Mouse (Mus musculus): ENCODE data around the gene Ryr2.

The Ryr2 gene

GRCm38 (mm10) chr13:12037241-12037640, 69.5 kb downstream of the Ryr2 start:
- no peak for DNase-seq (ENCODE audit: low read depth, low spot score)

DNA sequence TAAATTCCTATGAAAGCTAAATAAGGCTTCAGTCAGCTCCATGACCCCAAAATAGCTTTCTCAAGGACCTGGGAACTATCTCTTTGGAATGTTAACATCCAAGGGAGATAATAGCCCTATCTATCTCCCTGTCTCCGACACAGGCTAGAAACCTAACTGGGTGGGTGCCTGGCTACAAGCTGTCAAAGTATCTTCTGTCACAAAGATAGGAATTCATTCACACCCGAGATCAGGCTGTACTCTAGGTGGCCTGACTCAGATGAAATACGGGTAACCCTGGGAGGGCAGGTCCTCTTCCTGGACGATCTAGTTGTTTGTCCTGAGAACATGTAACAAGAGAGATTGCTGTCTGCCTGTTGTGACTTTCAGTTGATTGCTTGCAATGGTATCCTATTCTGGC, 69.9 kb downstream of the Ryr2 start:
- DNase-seq (ENCODE audit: low read depth, low spot score): no peak

- no peak for DNase-seq (ENCODE audit: low read depth, low spot score)
These were observed 72.8 kb downstream of the Ryr2 start for GRCm38 (mm10) chr13:12033914-12034313.

DNA sequence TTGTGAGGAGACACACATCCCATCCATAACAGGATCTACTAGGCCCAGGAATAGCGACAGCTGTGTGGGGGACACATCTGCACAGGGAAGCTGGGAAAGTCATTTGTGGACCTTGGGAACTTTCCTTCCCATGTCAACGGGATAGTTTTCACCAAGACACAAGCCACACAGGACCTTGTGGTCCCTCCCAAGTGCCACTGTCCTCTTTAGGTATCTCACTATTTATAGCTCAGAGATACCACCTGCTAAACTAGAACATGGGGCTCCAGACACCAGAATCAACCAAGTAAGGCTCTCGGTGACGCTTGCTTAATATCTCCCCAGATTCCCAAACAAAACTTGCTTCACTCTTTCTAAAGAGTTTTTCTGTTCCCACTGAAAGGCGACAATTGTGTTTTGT, 73.5 kb downstream of the Ryr2 start:
- DNase-seq (ENCODE audit: low read depth, low spot score): no peak

- no peak for DNase-seq (ENCODE audit: low read depth, low spot score)
These were observed 76.9 kb downstream of the Ryr2 start for GRCm38 (mm10) chr13:12029841-12030240.

- DNase-seq (ENCODE audit: low read depth, low spot score): no peak
These were observed 77.4 kb downstream of the Ryr2 start for GRCm38 (mm10) chr13:12029326-12029725.

DNA sequence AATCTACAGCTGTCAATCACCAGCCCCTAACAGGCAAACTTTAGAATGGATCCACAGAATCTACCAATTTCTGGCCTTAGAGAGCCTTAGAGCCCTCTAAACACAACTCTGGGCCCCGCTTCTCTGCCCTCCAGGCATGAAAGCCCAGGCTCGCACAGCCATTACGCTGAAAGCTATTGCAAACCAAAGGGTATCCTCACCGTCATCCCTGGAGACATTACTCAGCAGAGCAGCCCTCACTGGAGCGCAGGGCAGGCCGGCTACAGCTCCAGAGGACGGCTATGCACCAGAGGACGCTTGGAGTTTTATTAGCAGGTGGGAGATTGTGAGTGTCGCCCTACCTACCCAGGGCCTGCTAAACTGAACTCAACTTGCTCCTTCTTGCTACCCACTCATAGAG, 88.7 kb downstream of the Ryr2 start:
- DNase-seq (ENCODE audit: low read depth, low spot score): no peak

DNA sequence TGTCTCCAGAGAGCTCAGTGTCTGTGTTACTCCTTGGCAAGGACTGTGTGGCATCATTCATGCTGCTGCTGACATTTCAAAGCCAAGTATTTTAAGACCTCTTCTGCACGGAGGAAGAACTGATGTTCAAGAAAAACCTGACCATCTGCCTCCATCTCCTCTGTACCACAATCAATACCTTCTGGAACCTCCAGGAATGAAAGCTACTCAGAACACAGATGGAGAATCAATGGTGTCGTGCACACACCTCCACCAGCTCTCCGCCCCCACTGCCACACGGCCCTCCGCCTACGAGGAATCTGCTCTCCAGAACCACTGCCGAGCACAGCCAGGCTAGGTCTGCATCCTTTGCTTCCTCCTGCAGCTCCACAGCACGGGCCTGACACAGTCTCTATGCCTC, 92.8 kb downstream of the Ryr2 start:
- DNase-seq (ENCODE audit: low read depth, low spot score): no peak

- DNase-seq (ENCODE audit: low read depth, low spot score): no peak
These were observed 97.6 kb downstream of the Ryr2 start for GRCm38 (mm10) chr13:12008995-12009689.

GRCm38 (mm10) chr13:12007579-12007978, 99.2 kb downstream of the Ryr2 start:
- no peak for DNase-seq (ENCODE audit: low read depth, low spot score)

DNA sequence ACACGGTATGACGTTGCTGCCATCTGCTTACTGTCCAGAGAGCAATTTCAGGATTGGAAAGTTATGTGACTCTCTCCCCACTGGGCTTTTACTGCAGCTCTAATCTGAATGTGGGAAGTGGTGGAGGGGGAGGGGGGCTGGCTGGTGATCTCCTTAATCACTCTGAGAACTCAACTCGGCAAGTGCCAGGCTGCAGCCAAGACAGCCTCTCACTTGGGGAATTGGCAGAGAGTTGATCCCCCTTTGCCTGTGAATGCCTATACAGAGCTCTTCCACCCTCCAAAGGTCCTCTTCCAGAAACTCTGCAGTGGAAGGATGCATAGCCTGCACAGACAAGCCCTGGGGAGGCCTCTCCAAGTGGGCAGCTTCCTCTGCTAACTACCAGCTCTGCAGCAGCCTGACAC, 104.9 kb downstream of the Ryr2 start:
- DNase-seq (ENCODE audit: low read depth, low spot score): no peak

DNA sequence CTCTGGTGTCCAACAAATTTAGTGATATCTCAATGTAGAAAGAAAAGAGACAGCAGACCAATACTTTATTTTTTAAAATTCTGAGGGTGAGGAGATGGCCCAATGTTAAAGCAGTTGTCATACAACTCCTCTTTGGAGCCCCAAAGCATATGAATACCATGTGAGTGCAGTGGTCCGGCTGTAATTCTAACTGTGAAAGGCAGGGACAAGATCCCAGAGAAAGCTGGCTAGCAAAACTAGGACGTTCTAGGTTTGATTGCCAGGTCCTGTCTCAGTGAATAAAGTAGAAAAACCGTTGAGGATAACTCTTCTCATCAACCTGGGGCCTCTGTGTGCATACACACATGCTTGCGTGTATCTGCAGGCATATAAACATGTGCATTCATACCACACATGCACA, 106.9 kb downstream of the Ryr2 start:
- no peak for DNase-seq (ENCODE audit: low read depth, low spot score)

- DNase-seq (ENCODE audit: low read depth, low spot score): no peak
These were observed 109.4 kb downstream of the Ryr2 start for GRCm38 (mm10) chr13:11997366-11997765.

- DNase-seq (ENCODE audit: low read depth, low spot score): no peak
These were observed 119.2 kb downstream of the Ryr2 start for GRCm38 (mm10) chr13:11987556-11987955.

DNA sequence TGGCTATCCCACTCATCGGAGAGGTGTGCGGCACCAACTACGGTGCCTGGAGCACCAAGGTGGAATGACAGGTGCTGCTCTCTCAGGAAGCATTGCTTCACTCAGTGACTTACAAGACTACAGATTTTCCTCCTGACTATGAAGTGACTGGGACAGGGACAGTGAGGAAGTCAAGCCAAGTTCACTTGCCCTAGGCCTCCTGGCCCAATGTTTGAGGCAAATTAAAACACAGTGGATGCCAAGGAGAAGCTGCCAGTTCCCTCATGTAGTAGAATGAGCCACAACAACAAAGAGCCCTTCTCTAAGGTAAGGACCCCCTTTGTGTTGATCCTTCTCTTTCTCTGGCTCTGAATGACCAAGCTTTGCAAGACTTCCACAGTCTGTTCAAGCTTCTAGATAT, 121.7 kb downstream of the Ryr2 start:
- no peak for DNase-seq (ENCODE audit: low read depth, low spot score)

- DNase-seq (ENCODE audit: low read depth, low spot score): no peak
These were observed 127.7 kb downstream of the Ryr2 start for GRCm38 (mm10) chr13:11978997-11979396.

GRCm38 (mm10) chr13:11978359-11978758, 128.4 kb downstream of the Ryr2 start:
- DNase-seq (ENCODE audit: low read depth, low spot score): no peak

GRCm38 (mm10) chr13:11977606-11978005, 129.1 kb downstream of the Ryr2 start:
- DNase-seq (ENCODE audit: low read depth, low spot score): no peak

DNA sequence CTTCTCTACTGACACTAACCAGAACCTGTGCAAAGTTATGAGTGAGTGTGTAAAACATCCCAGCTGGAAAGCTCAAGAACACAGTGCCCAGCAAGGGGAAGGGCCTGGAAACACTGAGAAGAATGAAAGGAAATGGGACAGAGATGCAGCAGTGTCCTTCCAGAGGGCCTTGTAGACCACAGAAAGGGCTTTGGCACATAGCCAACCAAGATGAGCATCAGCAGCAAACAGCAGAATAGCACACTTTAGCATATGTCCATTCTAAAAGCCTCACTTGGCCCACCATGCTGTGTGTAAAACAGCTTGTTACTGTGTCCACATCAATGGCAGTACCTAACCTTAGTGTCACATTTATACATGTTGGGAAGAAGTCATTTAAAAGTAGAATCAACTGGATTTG, 142.4 kb downstream of the Ryr2 start:
- DNase-seq (ENCODE audit: low read depth, low spot score): no peak

GRCm38 (mm10) chr13:11959488-11960174, 147.1 kb downstream of the Ryr2 start:
- DNase-seq (ENCODE audit: low read depth, low spot score): no peak

DNA sequence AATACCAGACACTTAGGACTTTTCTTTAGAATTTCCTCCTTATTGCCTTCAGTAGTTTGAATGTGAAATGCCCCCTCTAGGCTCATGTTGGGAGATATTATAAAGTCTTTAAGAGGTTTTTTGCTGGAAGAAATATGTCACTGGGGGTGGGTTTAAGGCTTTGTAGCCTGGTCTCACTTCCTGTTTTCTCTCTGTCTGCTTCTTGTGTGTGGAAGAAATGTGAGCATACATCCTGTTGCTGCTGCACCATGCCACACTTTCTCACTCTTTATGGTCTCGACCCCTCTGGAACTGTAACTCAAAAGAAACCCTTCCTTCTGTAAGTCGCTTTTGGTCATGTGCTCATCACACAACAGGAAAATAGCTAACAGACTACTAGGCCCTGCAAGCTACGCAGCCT, 147.9 kb downstream of the Ryr2 start:
- no peak for DNase-seq (ENCODE audit: low read depth, low spot score)

DNA sequence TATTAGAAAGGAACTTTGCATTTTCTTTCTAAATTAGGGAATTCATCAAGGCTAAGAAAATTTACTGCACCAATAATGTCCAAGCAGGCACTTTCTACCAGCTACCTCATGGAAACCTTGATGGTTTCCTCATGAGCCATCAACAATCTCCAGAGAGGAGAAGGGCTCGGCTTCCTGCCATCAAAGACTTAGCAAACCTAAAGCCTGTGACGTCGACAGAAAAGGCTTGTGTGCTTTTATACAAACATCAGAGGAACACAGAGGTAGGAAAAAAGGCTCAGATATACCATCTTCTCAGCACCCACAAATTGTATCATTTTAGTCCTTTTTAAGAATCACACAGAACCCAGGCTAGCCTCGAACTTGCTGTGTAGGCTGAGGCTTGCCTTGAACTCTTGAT, 148.5 kb downstream of the Ryr2 start:
- no peak for DNase-seq (ENCODE audit: low read depth, low spot score)

GRCm38 (mm10) chr13:11951951-11952350, 154.8 kb downstream of the Ryr2 start:
- no peak for DNase-seq (ENCODE audit: low read depth, low spot score)

DNA sequence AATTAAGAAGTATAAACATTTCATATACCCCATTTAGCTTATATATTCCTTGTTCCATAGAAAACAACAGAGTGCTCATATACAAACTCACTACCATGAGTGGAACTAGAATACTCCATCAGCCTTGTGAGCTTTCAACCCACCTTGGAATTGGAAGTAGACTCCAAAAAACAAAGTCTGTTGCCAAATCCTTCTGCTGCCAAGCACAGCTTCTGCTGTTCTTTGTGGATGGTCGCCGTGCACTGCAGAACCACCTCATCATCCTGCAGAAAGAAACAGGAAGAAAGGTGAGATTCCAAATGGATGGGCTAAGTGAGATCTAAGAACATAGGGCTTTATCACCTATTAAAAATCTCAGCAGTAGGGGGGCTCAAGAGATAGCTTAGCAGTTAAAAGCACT, 161.0 kb downstream of the Ryr2 start:
- DNase-seq (ENCODE audit: low read depth, low spot score): no peak

Data from forelimb bud, embryonic 11.5 days (tissue).